Mouse (Mus musculus) forebrain, postnatal 0 days (tissue): ENCODE measurements around the gene Gpr63. TPM values are rescaled to one million over a fixed set of nuclear protein-coding genes. Genes with fewer than 3 reads are reported as not detected.

ENCODE experiments used
- ATAC-seq: fragments of 200-750 bp; cut with Nextera tagmentation; 2 replicates; pipeline ENCODE4 v1.8.0; 2017; ENCODE audit warnings: mild to moderate bottlenecking, moderate library complexity
- DNase-seq: peaks from one replicate; pipeline ENCODE4 v3.0.0-alpha.2; 2015
- H3K27ac ChIP-seq: fragments of 300-500 bp; sonication (generic); 2 replicates; pipeline ENCODE4 v1.5.1; 2014; ENCODE audit warnings: low read depth, mild to moderate bottlenecking, antibody characterized with exemption, low read length, moderate library complexity, mixed read lengths
- H3K27me3 ChIP-seq: fragments of 300-500 bp; sonication (generic); 2 replicates; pipeline ENCODE4 v1.6.1; 2014; ENCODE audit warnings: mild to moderate bottlenecking, low read length, mixed read lengths; ENCODE audit not compliant: insufficient read depth
- H3K36me3 ChIP-seq: fragments of 300-500 bp; sonication (generic); 2 replicates; pipeline ENCODE4 v1.6.1; 2014; ENCODE audit warnings: mild to moderate bottlenecking, moderate library complexity; ENCODE audit not compliant: insufficient read depth
- H3K4me1 ChIP-seq: fragments of 300-500 bp; sonication (generic); 2 replicates; pipeline ENCODE4 v1.6.1; 2014; ENCODE audit warnings: antibody characterized with exemption; ENCODE audit not compliant: insufficient read depth
- H3K4me2 ChIP-seq: fragments of 300-500 bp; sonication (generic); 2 replicates; pipeline ENCODE4 v1.6.1; 2014; ENCODE audit warnings: low read depth, mild to moderate bottlenecking, moderate library complexity
- H3K4me3 ChIP-seq: fragments of 300-500 bp; sonication (generic); 2 replicates; pipeline ENCODE4 v1.5.1; 2014; ENCODE audit warnings: low read depth, low read length, mixed read lengths
- H3K9ac ChIP-seq: fragments of 300-500 bp; sonication (generic); 2 replicates; pipeline ENCODE4 v1.6.1; 2014; ENCODE audit warnings: mild to moderate bottlenecking
- H3K9me3 ChIP-seq: fragments of 300-500 bp; sonication (generic); 2 replicates; pipeline ENCODE4 v1.6.1; 2016; ENCODE audit warnings: low read length
- CTCF ChIP-seq: sonication (generic); IDR thresholded peaks from 2 replicates; pipeline ENCODE4 v1.5.1; 2016; ENCODE audit warnings: antibody characterized with exemption, control low read depth, low read depth
- WGBS: fragments of 180-500 bp; shearing (Covaris S2); extraction: QIAGEN DNeasy Blood & Tissue Kit; methylation state at CpG from one replicate; pipeline ENCODE4 v1.1.7; 2014; 5-methylcytosine and 5-hydroxymethylcytosine counted together
- polyA plus RNA-seq: library from polyadenylated mRNA; unstranded; fragments of >200 nt; fragmentation: Nextera tagmentation; extraction: Ambion mirVana; gene quantifications from 2 replicates; pipeline ENCODE4 v1.2.1, GENCODE M21; 2015
- total RNA-seq: library from RNA; depleted of rRNA; stranded (reverse); fragments of >200 nt; gene quantifications from 2 replicates; pipeline ENCODE4 v1.2.3, GENCODE M21; 2014

The Gpr63 gene
- total and polyA plus RNA-seq, 2 experiments from 2014 or later = 2.4 to 3.0 TPM

GRCm38 (mm10) chr4:25012726-25013125 lies 46.5 kb downstream of the Gpr63 start:
- no peak for DNase-seq
- H3K9me3 ChIP-seq = 0 out of 2 replicates have a peak, but pooled peaks cover 4% of the 10 kb centered on the region
- H3K4me2 ChIP-seq = no peak overlapping the region
- H3K4me3 ChIP-seq = no peak overlapping the region
- ATAC-seq = no peak
- no peak overlapping the region for H3K9ac ChIP-seq
- no peak for TF ChIP-seq CTCF
- H3K27ac ChIP-seq = no peak overlapping the region
- 75% methylated on average over 3 of the region's 3 CpGs for WGBS
- H3K36me3 ChIP-seq = peaks cover 9% of the 10 kb centered on the region
- H3K4me1 ChIP-seq = peaks cover 5% of the 10 kb centered on the region; the same call in 1 of the 2 replicates
- no peaks in the 10 kb centered on the region for H3K27me3 ChIP-seq

GRCm38 (mm10) chr4:25015017-25015655 lies 48.9 kb downstream of the Gpr63 start:
- WGBS = 60% methylated on average over 2 of the region's 2 CpGs
- peak; percentile 88 for ATAC-seq
- Histone ChIP-seq H3K4me1 (peaks cover 5% of the 10 kb centered on the region; the same call in 1 of the 2 replicates), H3K4me2 (no peak overlapping the region), H3K27me3 (no peaks in the 10 kb centered on the region), H3K27ac (peak overlapping the region; percentile 43; the same call in 1 of the 2 replicates), H3K36me3 (no peaks in the 10 kb centered on the region), H3K4me3 (no peak overlapping the region), H3K9me3 (no peaks in the 10 kb centered on the region), H3K9ac (no peak overlapping the region)
- peak; percentile 43 for DNase-seq
- no peak for TF ChIP-seq CTCF

- no peak for DNase-seq
- no peaks in the 10 kb centered on the region for H3K27me3 ChIP-seq
- no peak overlapping the region for H3K9ac ChIP-seq
- H3K9me3 ChIP-seq = no peaks in the 10 kb centered on the region
- H3K4me3 ChIP-seq = no peak overlapping the region
- H3K4me1 ChIP-seq = no peaks in the 10 kb centered on the region
- 46% methylated on average over 2 of the region's 2 CpGs for WGBS
- H3K36me3 ChIP-seq = no peaks in the 10 kb centered on the region
- H3K4me2 ChIP-seq = no peak overlapping the region
- no peak overlapping the region for H3K27ac ChIP-seq
- 0 out of 2 replicates have a peak, but pooled peaks have one; percentile 29 for ATAC-seq
- no peak for TF ChIP-seq CTCF
Observed at GRCm38 (mm10) chr4:25028252-25028651, 62.0 kb downstream of the Gpr63 start.

- Histone ChIP-seq H3K4me3 (no peak overlapping the region), H3K4me2 (no peak overlapping the region), H3K36me3 (no peaks in the 10 kb centered on the region), H3K27me3 (no peaks in the 10 kb centered on the region), H3K9me3 (no peaks in the 10 kb centered on the region), H3K9ac (no peak overlapping the region), H3K27ac (no peak overlapping the region), H3K4me1 (no peaks in the 10 kb centered on the region)
- no peak for TF ChIP-seq CTCF
- 26% methylated on average over 1 of the region's 1 CpGs for WGBS
- DNase-seq (no peak), ATAC-seq (no peak; the same call in 1 of the 2 replicates)
Observed at GRCm38 (mm10) chr4:25028752-25029151, 62.5 kb downstream of the Gpr63 start.

GRCm38 (mm10) chr4:25029875-25030274 lies 63.7 kb downstream of the Gpr63 start:
- WGBS = 80% methylated on average over 4 of the region's 4 CpGs
- H3K27ac ChIP-seq = no peak overlapping the region
- no peak overlapping the region for H3K4me3 ChIP-seq
- no peaks in the 10 kb centered on the region for H3K4me1 ChIP-seq
- DNase-seq (no peak), ATAC-seq (no peak)
- no peak overlapping the region for H3K4me2 ChIP-seq
- H3K9me3 ChIP-seq = no peaks in the 10 kb centered on the region
- H3K36me3 ChIP-seq = no peaks in the 10 kb centered on the region
- no peaks in the 10 kb centered on the region for H3K27me3 ChIP-seq
- TF ChIP-seq CTCF = no peak
- no peak overlapping the region for H3K9ac ChIP-seq

- Histone ChIP-seq H3K4me2 (no peak overlapping the region), H3K9ac (no peak overlapping the region), H3K9me3 (no peaks in the 10 kb centered on the region), H3K27me3 (no peaks in the 10 kb centered on the region), H3K27ac (no peak overlapping the region), H3K4me1 (no peaks in the 10 kb centered on the region), H3K4me3 (no peak overlapping the region), H3K36me3 (no peaks in the 10 kb centered on the region)
- ATAC-seq = no peak
- peak; percentile 54 for TF ChIP-seq CTCF
- WGBS = 28% methylated on average over 6 of the region's 6 CpGs
- DNase-seq = no peak
Observed at GRCm38 (mm10) chr4:25035158-25035791, 69.1 kb downstream of the Gpr63 start.

- DNase-seq (no peak), ATAC-seq (no peak)
- Histone ChIP-seq H3K4me3 (no peak overlapping the region), H3K27me3 (no peaks in the 10 kb centered on the region), H3K9me3 (no peaks in the 10 kb centered on the region), H3K4me2 (no peak overlapping the region), H3K4me1 (no peaks in the 10 kb centered on the region), H3K9ac (no peak overlapping the region), H3K36me3 (no peaks in the 10 kb centered on the region), H3K27ac (no peak overlapping the region)
- 52% methylated on average over 2 of the region's 2 CpGs for WGBS
- no peak for TF ChIP-seq CTCF
Observed at GRCm38 (mm10) chr4:25035806-25036205, 69.6 kb downstream of the Gpr63 start.
